Mouse (Mus musculus) liver, embryonic 14.5 days (tissue): Measurements from ENCODE around the gene Zbed4. TPM values are rescaled to one million over a fixed set of nuclear protein-coding genes. Genes with fewer than 3 reads are reported as not detected.

Experiments
- ATAC-seq: fragments of 200-750 bp; cut with Nextera tagmentation; 2 replicates; pipeline ENCODE4 v1.8.0; 2017; ENCODE audit warnings: moderate number of reproducible peaks, mild to moderate bottlenecking, moderate library complexity; ENCODE audit not compliant: insufficient read depth
- DNase-seq, 3 experiments: peaks; one replicate each; pipeline ENCODE4 v3.0.0-alpha.2; 2012 to 2013; ENCODE audit warnings: low read depth in 3 of 3, low spot score in 3 of 3
- H3K27ac ChIP-seq: fragments of 300-500 bp; sonication (generic); 2 replicates; pipeline ENCODE4 v1.5.1; 2014; ENCODE audit warnings: moderate library complexity, mild to moderate bottlenecking, control low read depth, inconsistent platforms
- H3K27me3 ChIP-seq: fragments of 300-500 bp; sonication (generic); 2 replicates; pipeline ENCODE4 v1.6.1; 2014; ENCODE audit warnings: mild to moderate bottlenecking, low read length, moderate library complexity; ENCODE audit not compliant: control insufficient read depth, insufficient read depth
- H3K36me3 ChIP-seq: fragments of 300-500 bp; sonication (generic); replicated peaks from 2 replicates; pipeline ENCODE4 v1.6.1; 2014; ENCODE audit warnings: low read depth; ENCODE audit not compliant: control insufficient read depth, insufficient read depth
- H3K4me1 ChIP-seq, 2 experiments: fragments of 200-500 bp in 1 of 2; fragments of 300-500 bp in 1 of 2; sonication (generic) in 1 of 2; replicated peaks; 2 replicates each; pipeline ENCODE4 v1.6.1; 2012 to 2014; ENCODE audit warnings: antibody characterized with exemption in 1 of 2, inconsistent platforms in 1 of 2, low read length in 1 of 2; ENCODE audit not compliant: control insufficient read depth in 2 of 2, insufficient read depth in 2 of 2
- H3K4me2 ChIP-seq: fragments of 300-500 bp; sonication (generic); 2 replicates; pipeline ENCODE4 v1.6.1; 2014; ENCODE audit warnings: low read depth, mild to moderate bottlenecking, control low read depth, moderate library complexity
- H3K4me3 ChIP-seq, 2 experiments: fragments of 200-500 bp in 1 of 2; fragments of 300-500 bp in 1 of 2; sonication (generic) in 1 of 2; 2 replicates each; pipeline ENCODE4 v1.5.1; 2012 to 2014; ENCODE audit warnings: low read depth in 2 of 2, low read length in 2 of 2, mild to moderate bottlenecking in 2 of 2, control low read depth in 1 of 2, inconsistent platforms in 1 of 2, moderate library complexity in 1 of 2; ENCODE audit not compliant: insufficient read depth in 1 of 2
- H3K9ac ChIP-seq: fragments of 300-500 bp; sonication (generic); replicated peaks from 2 replicates; pipeline ENCODE4 v1.6.1; 2014; ENCODE audit warnings: mild to moderate bottlenecking, control low read depth, moderate library complexity
- H3K9me3 ChIP-seq: fragments of 300-500 bp; sonication (generic); 2 replicates; pipeline ENCODE4 v1.6.1; 2016; ENCODE audit warnings: low read length, mixed read lengths; ENCODE audit not compliant: control insufficient read depth
- CTCF ChIP-seq: IDR thresholded peaks from 2 replicates; pipeline ENCODE4 v1.5.1; 2016; ENCODE audit warnings: antibody characterized with exemption, low read depth, control low read depth
- EP300 ChIP-seq: IDR thresholded peaks from 2 replicates; pipeline ENCODE4 v1.6.1; 2016; ENCODE audit warnings: antibody characterized with exemption, low read depth
- WGBS: fragments of 180-500 bp; shearing (Covaris S2); extraction: QIAGEN DNeasy Blood & Tissue Kit; methylation state at CpG from one replicate; pipeline ENCODE4 v1.1.7; 2014; ENCODE audit not compliant: insufficient replicate concordance; 5-methylcytosine and 5-hydroxymethylcytosine counted together
- polyA plus RNA-seq, 2 experiments: library from polyadenylated mRNA; depleted of rRNA in 1 of 2; stranded (reverse) in 1 of 2; unstranded in 1 of 2; fragments of >200 nt; fragmentation: Nextera tagmentation in 1 of 2; extraction: Ambion mirVana in 1 of 2; gene quantifications; 2 replicates each; pipeline versions ENCODE4 v1.2.1 to v1.2.3; 2012 to 2014

Zbed4 gene
- polyA plus RNA-seq, 2 experiments: 8.0 to 11.5 TPM

DNA sequence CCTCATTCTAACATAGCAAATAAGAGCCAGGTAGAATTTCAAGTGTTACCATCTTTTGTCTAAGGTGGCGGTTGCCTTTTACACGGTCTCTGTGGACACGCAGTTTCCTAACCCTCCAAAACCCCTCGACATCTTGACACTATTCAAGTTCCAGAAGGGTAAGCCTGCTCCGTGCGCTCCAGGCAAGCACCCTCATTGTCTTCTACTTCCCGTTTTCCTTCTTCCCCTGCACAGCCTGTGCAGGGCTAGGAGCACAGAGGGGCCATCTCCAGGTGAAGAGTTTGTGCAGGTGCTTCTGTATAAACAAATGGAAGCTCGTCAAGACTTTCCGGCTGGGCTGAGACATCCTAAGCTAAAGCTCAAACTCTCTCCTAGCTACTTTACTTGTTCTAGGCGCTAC, 1.4 kb upstream of the Zbed4 start:
- no peaks in the 10 kb centered on the region for H3K9me3 ChIP-seq
- H3K9ac ChIP-seq: no peak overlapping the region; the same call in 1 of the 2 replicates
- no peak overlapping the region for H3K27ac ChIP-seq
- DNase-seq: no peak
- peak overlapping the region; percentile 85 for H3K4me2 ChIP-seq
- H3K27me3 ChIP-seq: no peaks in the 10 kb centered on the region
- H3K4me1 ChIP-seq: peaks cover 14 to 25% of the 10 kb centered on the region in 2 experiments
- H3K4me3 ChIP-seq: no peak overlapping the region
- no peak for ATAC-seq
- 55% methylated on average over 10 of the region's 10 CpGs for WGBS
- peaks cover 4% of the 10 kb centered on the region for H3K36me3 ChIP-seq
- TF ChIP-seq EP300: no peak
- no peak for TF ChIP-seq CTCF

DNA sequence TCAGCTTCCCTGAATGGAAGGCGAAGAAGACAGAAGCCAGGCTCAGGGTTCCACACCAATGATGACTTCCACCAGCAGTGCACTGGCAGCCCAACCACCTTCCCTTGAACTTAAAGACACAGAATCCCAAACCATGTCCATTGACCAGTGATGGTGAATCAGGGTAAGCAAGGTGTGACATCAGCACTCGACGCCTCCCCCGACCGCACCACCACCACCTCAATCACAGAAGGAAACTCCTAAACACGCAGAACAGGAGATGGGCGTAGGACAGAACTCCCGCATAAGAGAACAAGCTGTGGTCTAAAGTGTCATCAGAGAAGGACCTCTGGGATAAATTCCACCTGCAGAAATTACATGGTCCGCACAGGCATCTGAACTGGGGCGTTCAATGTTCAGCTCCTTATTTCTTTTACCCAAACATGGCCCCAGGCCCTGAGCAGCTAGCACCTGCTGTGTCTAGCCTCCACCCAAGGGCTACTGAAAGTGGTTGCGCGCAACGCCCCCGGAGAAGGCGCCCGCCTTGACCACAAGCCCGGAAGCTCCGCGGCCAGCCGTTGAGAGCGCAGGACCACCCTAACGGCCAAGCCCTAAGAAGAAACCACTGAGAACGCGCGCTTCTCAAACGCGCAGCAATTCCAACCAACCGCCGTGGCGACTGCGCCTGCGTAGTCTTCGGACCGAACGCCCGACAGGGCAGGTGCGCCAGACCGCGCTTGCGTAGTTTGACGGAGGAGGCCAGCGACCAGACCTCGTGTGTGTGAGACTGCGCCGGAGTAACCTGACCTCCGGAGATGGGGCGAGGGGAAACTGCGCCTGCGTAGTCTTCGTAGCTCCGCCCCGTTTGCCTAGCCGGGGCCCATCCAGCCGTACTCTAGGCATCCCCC, 540 bp upstream of the Zbed4 start:
- Histone ChIP-seq H3K27ac (peak overlapping the region; percentile 80), H3K36me3 (peaks cover 9% of the 10 kb centered on the region), H3K4me1 (peaks cover 14 to 20% of the 10 kb centered on the region in 2 experiments), H3K9me3 (no peaks in the 10 kb centered on the region), H3K4me2 (peak overlapping the region; percentile 85), H3K4me3 (peak overlapping the region; percentile 63 to 95), H3K27me3 (no peaks in the 10 kb centered on the region), H3K9ac (peak overlapping the region; percentile 70)
- TF ChIP-seq EP300: no peak
- ATAC-seq (peak; percentile 94), DNase-seq (peak; percentile 95 to 96 (median 96))
- WGBS: 2% methylated on average over 54 of the region's 54 CpGs

DNA sequence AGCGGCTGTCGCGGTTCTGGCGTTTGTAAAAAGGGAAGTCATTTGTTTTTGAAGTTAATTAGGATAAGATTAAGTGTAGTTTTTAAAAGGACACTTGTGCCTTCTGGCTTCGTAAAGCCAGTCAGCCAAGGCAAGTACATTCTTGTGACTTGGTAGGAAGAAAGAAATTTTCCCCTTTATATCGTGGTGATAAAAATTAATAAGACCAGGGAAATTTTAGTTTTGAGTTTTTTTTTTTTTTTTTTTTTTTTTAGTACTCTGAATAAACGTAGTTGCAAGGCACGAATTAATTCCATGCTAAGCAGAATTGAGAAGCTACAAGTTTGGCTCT, 908 bp downstream of the Zbed4 start:
- H3K27me3 ChIP-seq: no peaks in the 10 kb centered on the region
- peak overlapping the region; percentile 81 for H3K4me2 ChIP-seq
- H3K36me3 ChIP-seq: peaks cover 18% of the 10 kb centered on the region
- H3K4me3 ChIP-seq: peak overlapping the region; percentile 85 to 95
- H3K9ac ChIP-seq: peak overlapping the region; percentile 94
- H3K4me1 ChIP-seq: peaks cover 14 to 16% of the 10 kb centered on the region in 2 experiments
- no peak for ATAC-seq
- under 1% methylated on average over 8 of the region's 8 CpGs for WGBS
- DNase-seq: no peak
- H3K27ac ChIP-seq: peak overlapping the region; percentile 88
- no peaks in the 10 kb centered on the region for H3K9me3 ChIP-seq
- TF ChIP-seq CTCF (no peak), EP300 (no peak)

DNA sequence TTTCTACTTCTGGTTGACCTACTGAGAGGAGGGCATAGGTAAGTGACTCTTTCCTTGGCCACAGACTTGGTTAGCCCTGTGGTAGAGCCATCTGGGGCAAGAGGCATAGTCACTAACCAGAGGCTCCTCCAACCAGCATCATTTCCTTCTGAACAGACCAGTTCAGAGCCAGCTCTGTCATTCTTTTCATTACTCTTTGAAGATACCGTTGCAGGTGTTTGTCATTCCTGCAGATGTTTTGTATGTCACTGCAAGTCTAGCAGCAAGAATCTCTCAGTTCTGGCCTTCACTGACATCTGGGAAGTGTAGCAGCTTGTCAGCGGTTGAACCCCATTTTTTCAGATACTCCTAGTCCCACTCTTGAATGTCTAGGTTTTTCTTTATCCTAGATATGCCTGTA, 3.4 kb downstream of the Zbed4 start:
- ATAC-seq (no peak), DNase-seq (no peak)
- H3K4me3 ChIP-seq: no peak overlapping the region
- no peak overlapping the region for H3K4me2 ChIP-seq
- WGBS: 89% methylated on average over 2 of the region's 2 CpGs
- no peaks in the 10 kb centered on the region for H3K9me3 ChIP-seq
- no peak overlapping the region for H3K9ac ChIP-seq
- TF ChIP-seq EP300: no peak
- TF ChIP-seq CTCF: no peak
- peaks cover 24% of the 10 kb centered on the region for H3K36me3 ChIP-seq
- H3K27ac ChIP-seq: no peak overlapping the region
- peaks cover 14 to 21% of the 10 kb centered on the region in 2 experiments for H3K4me1 ChIP-seq
- no peaks in the 10 kb centered on the region for H3K27me3 ChIP-seq

DNA sequence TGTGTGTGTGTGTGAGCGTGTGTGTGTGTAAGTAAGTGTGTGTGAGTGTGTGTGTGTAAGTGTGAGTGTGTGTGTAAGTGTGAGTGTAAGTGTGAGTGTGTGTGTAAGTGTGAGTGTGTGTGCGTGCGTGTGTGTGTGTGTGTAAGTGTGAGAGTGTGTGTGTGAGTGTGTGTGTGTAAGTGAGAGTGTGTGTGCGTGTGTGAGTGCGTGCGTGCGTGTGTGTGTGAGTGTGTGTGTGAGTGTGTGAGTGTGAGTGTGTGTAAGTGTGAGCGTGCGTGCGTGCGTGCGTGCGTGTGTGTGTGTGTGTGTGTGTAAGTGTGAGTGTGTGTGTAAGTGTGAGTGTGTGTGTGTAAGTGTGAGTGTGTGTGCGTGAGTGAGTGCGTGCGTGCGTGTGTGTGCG, 4.3 kb downstream of the Zbed4 start:
- Histone ChIP-seq H3K4me1 (peaks cover 8 to 17% of the 10 kb centered on the region in 2 experiments), H3K4me2 (no peak overlapping the region), H3K9ac (no peak overlapping the region), H3K36me3 (peaks cover 31% of the 10 kb centered on the region), H3K9me3 (no peaks in the 10 kb centered on the region), H3K27ac (no peak overlapping the region), H3K4me3 (no peak overlapping the region), H3K27me3 (no peaks in the 10 kb centered on the region)
- TF ChIP-seq CTCF: no peak
- no peak for TF ChIP-seq EP300
- 97% methylated on average over 18 of the region's 18 CpGs for WGBS
- ATAC-seq (no peak), DNase-seq (no peak)
